Mouse (Mus musculus) ES-E14 (cell line): ENCODE results near the gene Brf1. TPM values are rescaled to one million over a fixed set of nuclear protein-coding genes. Genes with fewer than 3 reads are reported as not detected.

ENCODE experiments used
- DNase-seq: peaks from one replicate; pipeline ENCODE4 v3.0.0-alpha.2; 2013; ENCODE audit warnings: low read depth, low spot score
- H3K27ac ChIP-seq: 2 replicates; pipeline ENCODE4 v1.5.1; 2012; ENCODE audit warnings: low read depth, mild to moderate bottlenecking, low read length, moderate library complexity, mixed read lengths; ENCODE audit not compliant: poor library complexity, insufficient read depth, severe bottlenecking
- H3K36me3 ChIP-seq: 2 replicates; pipeline ENCODE4 v1.6.1; 2012; ENCODE audit warnings: mild to moderate bottlenecking, low read length, moderate library complexity, mixed read lengths; ENCODE audit not compliant: control insufficient read depth, poor library complexity, insufficient read depth, severe bottlenecking
- H3K4me1 ChIP-seq, 2 experiments: fragments of 150-350 bp in 1 of 2; sonication (generic) in 1 of 2; 2 replicates each; pipeline ENCODE4 v1.6.1; 2012; ENCODE audit warnings: low read length in 2 of 2, mild to moderate bottlenecking in 1 of 2, mixed read lengths in 1 of 2; ENCODE audit not compliant: control insufficient read depth in 2 of 2, insufficient read depth in 2 of 2, poor library complexity in 1 of 2
- H3K4me3 ChIP-seq, 2 experiments: fragments of 150-350 bp in 1 of 2; sonication (generic) in 1 of 2; 2 replicates each; pipeline ENCODE4 v1.5.1; 2012; ENCODE audit warnings: low read length in 2 of 2, low read depth in 1 of 2, mild to moderate bottlenecking in 1 of 2, mixed read lengths in 1 of 2; ENCODE audit not compliant: insufficient read depth in 1 of 2, poor library complexity in 1 of 2, severe bottlenecking in 1 of 2
- H3K9ac ChIP-seq: 2 replicates; pipeline ENCODE4 v1.6.1; 2012; ENCODE audit warnings: low read depth, mild to moderate bottlenecking, low read length, mixed read lengths; ENCODE audit not compliant: poor library complexity, insufficient read depth, severe bottlenecking
- H3K9me3 ChIP-seq: fragments of 150-350 bp; sonication (generic); 2 replicates; pipeline ENCODE4 v1.6.1; 2012; ENCODE audit warnings: low read depth, mild to moderate bottlenecking, low read length; ENCODE audit not compliant: control insufficient read depth, insufficient read depth
- CHD2 ChIP-seq: IDR thresholded peaks from 2 replicates; pipeline ENCODE4 v1.6.1; 2014; ENCODE audit warnings: mild to moderate bottlenecking, low read depth, low read length, inconsistent platforms
- HCFC1 ChIP-seq: IDR thresholded peaks from 2 replicates; pipeline ENCODE4 v1.6.1; 2012; ENCODE audit warnings: low read length, inconsistent platforms, borderline replicate concordance; ENCODE audit not compliant: insufficient read depth
- MAFK ChIP-seq: IDR thresholded peaks from 2 replicates; pipeline ENCODE4 v1.6.1; 2014; ENCODE audit warnings: mild to moderate bottlenecking, low read depth, low read length, inconsistent platforms; ENCODE audit not compliant: insufficient read depth
- ZC3H11A ChIP-seq: IDR thresholded peaks from 2 replicates; pipeline ENCODE4 v1.6.1; 2012; ENCODE audit warnings: low read depth, mild to moderate bottlenecking, inconsistent platforms, low read length, borderline replicate concordance
- ZNF384 ChIP-seq: IDR thresholded peaks from 2 replicates; pipeline ENCODE4 v1.6.1; 2012; ENCODE audit warnings: low read depth, low read length, inconsistent platforms
- in situ Hi-C, 2 experiments: fragments of 600-800 bp; cut with MboI; formaldehyde crosslinking; loops; one replicate each; pipeline ENCODE4 v1.15.1; 2025; ENCODE audit warnings: low sequenced_read_pairs in 2 of 2, inconsistent platforms in 1 of 2; ENCODE audit not compliant: unreplicated experiment in 2 of 2
- total RNA-seq: library from RNA; depleted of rRNA; stranded (reverse); fragments of 300-350 nt; gene quantifications from 2 replicates; pipeline ENCODE4 v1.2.3, GENCODE M21; 2012

Gene Brf1
- total RNA-seq, 1 experiment: 56.4 TPM

DNA sequence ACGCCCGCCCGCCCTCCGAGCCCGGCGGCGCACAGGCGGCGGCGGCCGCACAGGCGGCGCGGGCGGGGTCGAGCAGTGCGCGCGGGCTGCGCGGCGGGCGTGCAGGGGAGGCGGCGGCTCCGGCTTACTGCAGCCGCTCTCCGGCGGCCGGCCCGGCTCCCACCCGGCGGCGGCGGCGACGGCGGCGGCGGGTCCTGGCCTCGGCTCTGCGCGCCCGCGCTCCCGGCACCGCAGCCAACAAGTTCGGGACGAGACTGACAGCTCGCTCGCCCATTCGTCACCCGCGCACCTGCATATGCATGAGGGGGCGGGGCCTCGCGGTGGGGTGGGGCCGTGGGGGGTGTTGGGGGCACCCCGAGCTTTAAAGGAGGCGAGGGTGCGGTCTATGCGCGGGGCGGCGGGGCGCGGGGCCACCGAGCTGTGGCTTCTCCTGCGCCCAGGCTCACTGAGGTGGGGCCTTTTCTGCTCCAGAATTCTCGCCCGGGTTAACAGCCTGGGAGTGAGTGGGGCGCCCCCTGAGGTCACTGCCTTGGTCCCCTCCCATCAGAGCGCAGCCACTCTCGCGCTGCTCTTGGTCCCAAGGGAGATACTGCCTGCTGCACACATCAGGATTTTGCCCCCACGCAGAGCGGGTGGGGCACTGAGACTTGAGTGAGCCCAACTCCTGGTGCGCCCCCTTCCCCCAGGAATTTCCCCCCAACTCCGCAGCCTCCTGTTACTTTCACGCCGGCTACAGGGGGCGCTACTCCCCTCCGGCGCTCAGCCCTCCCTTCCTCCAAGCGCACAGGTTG lies 70.7 kb downstream of the Brf1 start, which contains the start of gene Jag2:
Jag2 (minus strand) TSS at position 215 of the 791 bp plus-strand sequence.
- TF ChIP-seq ZC3H11A (no peak), ZNF384 (no peak), HCFC1 (no peak), CHD2 (no peak), MAFK (no peak)
- Histone ChIP-seq H3K4me3 (peak within 1 kb of the TSS; percentile 72 to 82), H3K4me1 (peaks cover 2 to 9% of the 10 kb centered on the region in 2 experiments; a peak in 2 of 4 replicates), H3K9ac (peak within 1 kb of the TSS; percentile 73), H3K27ac (no peak within 1 kb of the TSS), H3K9me3 (no peaks in the 10 kb centered on the region), H3K36me3 (no peaks in the 10 kb centered on the region)
- in situ Hi-C loops: no loop called here
- DNase-seq: no peak

GRCm38 (mm10) chr12:112928401-112929241 lies 71.9 kb downstream of the Brf1 start:
- Histone ChIP-seq H3K4me1 (peaks cover 2 to 11% of the 10 kb centered on the region in 2 experiments; a peak in 2 of 4 replicates), H3K36me3 (no peaks in the 10 kb centered on the region), H3K9ac (peak overlapping the region; percentile 73), H3K9me3 (no peaks in the 10 kb centered on the region), H3K27ac (no peak overlapping the region), H3K4me3 (peak overlapping the region; percentile 70 to 82)
- in situ Hi-C loops: no loop called here
- no peak for DNase-seq
- TF ChIP-seq HCFC1: no peak
- TF ChIP-seq MAFK: no peak
- no peak for TF ChIP-seq CHD2
- no peak for TF ChIP-seq ZNF384
- no peak for TF ChIP-seq ZC3H11A

DNA sequence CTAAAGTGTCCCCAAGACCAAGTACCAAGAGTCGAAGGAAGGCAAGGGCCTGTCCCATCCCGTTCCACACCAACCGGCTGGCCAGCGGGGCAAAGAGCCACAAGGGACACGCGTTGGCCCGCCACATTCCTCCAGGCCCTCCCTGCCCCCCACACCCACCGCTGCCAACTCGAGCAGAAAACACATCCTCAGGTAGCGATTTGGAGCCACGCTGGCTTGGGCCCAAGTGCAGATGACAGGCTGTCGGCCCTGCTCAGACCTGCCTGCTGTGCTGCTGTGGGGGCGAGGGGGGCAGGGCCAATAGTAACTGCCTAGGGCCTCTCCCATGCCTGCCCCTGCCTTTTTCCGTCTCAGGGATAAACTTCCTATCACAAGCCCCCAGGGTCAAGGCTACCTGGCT lies 73.2 kb downstream of the Brf1 start:
- no peak overlapping the region for H3K27ac ChIP-seq
- no peak for DNase-seq
- in situ Hi-C loops: no loop called here
- no peak for TF ChIP-seq ZC3H11A
- H3K9me3 ChIP-seq: no peaks in the 10 kb centered on the region
- peak overlapping the region; percentile 25; the same call in 1 of the 2 replicates for H3K9ac ChIP-seq
- peaks cover 2 to 11% of the 10 kb centered on the region in 2 experiments; a peak in 2 of 4 replicates for H3K4me1 ChIP-seq
- no peaks in the 10 kb centered on the region for H3K36me3 ChIP-seq
- peak overlapping the region; percentile 17 to 30; a peak in 1 of 4 replicates for H3K4me3 ChIP-seq

DNA sequence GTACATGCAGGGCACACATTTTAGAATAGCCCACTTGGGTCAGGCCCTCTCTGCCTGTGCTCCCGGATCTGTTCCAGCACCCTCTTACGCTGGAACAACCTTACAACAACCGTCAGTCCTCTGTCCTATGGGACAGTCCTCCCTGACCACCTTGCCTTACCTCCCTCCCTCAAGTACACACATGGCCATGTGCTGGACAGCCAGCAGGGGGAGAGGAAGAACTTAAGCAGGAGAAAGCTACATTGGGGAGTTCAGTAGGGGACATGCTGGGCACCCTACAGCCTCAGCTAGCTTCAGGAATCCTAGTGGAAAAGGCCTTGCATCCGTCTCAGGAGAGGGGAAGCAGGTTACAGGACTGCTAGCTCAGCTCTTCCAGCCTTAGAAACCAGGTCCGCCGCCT lies 74.6 kb downstream of the Brf1 start:
- H3K9me3 ChIP-seq: no peaks in the 10 kb centered on the region
- in situ Hi-C loops: no loop called here
- H3K4me3 ChIP-seq: no peak overlapping the region
- no peaks in the 10 kb centered on the region; the same call in 1 of the 2 replicates for H3K36me3 ChIP-seq
- no peak for TF ChIP-seq MAFK
- TF ChIP-seq ZNF384: no peak
- no peak for TF ChIP-seq HCFC1
- no peak for TF ChIP-seq CHD2
- no peak for TF ChIP-seq ZC3H11A
- no peak overlapping the region for H3K27ac ChIP-seq
- no peak overlapping the region for H3K9ac ChIP-seq
- DNase-seq: no peak
- peaks cover 2 to 11% of the 10 kb centered on the region in 2 experiments; a peak in 2 of 4 replicates for H3K4me1 ChIP-seq
